Mouse (Mus musculus) layer of hippocampus, adult 9-11 months (tissue): ENCODE measurements around the gene Atp5d.

Experiments
- DNase-seq: peaks from one replicate; pipeline ENCODE4 v3.0.0; 2022

The Atp5d gene

DNA sequence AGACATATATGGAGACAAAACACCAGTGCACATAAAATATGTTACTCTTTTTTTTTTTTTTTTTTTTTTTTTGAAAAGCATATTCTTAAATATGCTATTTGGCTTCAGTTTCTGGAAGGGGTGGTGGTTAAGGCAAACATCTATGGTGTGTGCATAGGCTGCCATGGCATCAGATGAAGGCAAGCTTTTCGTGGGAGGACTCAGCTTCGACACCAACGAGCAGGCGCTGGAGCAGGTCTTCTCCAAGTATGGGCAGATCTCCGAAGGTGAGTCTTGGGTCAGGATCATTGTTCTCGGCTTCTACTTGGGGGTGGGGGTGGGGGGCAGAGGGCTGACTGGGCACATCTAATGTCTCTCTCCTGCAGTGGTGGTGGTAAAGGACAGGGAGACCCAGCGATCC, 31.2 kb downstream of the Atp5d start:
- no peak for DNase-seq

GRCm38 (mm10) chr10:80170052-80170451, 31.6 kb downstream of the Atp5d start:
- DNase-seq: peak; percentile 25

DNA sequence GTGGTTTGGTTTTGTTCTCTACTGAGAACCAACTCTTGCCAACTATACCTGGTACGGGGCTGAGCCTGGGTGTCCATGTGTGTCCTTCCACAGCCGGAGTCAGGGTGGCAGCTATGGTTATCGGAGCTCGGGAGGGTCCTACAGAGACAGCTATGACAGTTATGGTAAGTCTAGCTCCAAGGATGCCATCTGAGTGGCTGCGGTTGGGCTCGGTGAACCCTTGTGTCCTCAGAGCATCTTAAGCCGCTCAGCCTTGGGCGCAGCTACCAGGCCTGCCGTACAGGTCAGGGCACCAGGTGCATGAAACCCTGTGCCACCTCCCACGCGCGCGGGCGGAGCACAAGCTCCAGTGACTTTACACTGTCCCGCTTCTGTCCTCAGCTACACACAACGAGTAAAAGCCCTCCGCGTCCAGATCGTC, 32.2 kb downstream of the Atp5d start:
- peak; percentile 52 for DNase-seq

DNA sequence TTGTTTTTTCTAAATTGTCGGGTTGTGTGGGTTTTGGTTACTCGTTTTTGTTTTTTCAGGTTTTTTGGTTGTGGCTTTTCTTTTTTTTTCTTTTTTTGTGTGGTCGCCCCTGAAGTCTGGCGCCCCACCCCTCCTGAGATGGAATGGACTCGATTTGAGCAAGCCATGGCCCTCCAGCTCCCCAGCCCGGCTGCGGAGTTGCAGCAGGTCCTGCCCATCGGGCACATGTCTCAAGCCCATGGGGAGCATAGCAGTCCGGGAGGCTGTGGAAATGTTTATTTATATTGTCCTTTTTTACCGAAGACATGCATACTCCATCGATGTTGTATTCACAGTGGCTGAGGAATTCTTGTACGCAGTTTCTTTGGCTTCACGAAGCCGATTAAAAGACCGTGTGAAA, 32.8 kb downstream of the Atp5d start:
- DNase-seq: no peak

- peak; percentile 45 for DNase-seq
Observed at GRCm38 (mm10) chr10:80171760-80172526, 33.5 kb downstream of the Atp5d start.

DNA sequence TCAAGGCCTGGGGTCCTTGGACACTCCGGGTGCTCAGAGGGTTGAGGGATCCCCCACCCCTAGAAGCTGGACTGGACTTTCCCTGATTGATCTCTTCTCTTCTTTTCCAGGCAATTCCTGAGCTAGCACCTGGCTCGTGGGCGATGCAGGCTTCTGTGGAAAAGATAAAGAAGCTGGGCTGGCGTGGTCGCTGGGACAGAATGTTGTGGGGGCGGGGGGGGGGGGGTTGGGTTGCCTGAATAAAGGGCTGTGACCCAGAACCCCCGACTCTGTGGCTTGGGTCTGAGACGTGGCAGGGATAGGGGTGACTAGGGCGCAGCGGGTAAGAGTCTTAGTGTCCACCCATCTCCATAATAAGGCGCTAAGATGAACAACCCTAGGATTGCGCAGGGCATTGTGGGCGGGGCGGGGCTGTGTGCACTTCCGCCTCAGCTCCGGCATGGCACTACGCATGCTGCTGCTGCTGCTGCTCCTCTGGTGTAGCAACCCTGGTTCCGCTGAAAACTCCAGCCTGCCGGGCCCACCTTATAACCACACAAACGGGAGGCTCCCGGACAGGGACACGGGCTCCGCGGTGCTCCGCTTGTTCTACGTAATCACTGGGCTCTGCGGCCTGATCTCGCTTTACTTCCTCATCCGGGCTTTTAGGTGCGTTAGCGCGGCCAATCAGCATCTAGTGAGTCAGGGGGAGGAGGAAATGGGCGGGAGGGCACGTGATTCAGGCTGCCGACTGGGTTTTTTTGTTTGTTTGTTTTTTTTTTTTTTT, 34.3 kb downstream of the Atp5d start, which contains the start of gene 1600002K03Rik:
Gene 1600002K03Rik, plus strand, starts transcription at position 418 of the 766 bp plus-strand sequence.
- peak; percentile 94 for DNase-seq

- peak; percentile 31 for DNase-seq
Observed at GRCm38 (mm10) chr10:80173358-80173757, 34.9 kb downstream of the Atp5d start.

GRCm38 (mm10) chr10:80173955-80174640, 35.7 kb downstream of the Atp5d start:
- DNase-seq: no peak

- DNase-seq: peak; percentile 58
Observed at GRCm38 (mm10) chr10:80174705-80175104, 36.3 kb downstream of the Atp5d start.

DNA sequence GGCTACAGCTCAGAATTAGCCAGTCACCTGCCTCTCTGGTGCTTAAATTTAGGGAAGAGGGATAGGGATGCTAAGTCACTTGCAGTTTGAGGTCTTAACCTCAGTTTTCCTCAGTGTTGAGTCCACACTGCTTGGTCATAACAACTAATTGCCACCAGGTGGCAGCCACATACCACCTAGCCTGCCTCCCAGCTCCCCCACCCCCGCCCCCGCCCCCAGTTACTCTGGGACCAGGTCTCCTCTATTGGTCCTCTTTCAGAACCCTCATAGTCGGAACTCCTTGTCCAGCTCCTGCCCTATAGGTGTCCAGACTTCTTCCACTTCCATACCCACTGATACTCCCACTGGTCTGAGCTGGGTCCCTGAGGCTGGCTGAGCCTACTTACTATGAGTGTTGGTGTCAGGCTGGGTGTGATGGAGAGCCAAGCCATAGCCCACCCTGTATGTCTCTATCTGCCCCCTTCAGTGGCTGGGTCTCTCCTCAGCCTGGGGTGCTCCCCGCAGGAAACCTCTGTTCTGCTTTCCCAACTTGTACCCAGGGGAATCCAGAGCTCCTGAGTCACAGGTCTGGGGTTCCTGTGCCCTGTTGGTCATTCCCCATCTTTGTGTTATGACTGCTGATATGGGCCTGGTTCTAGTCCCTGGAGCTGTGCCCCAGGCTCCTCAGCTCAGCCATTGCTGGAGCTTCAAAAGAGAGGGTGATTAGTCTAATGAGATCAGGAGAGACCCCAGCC, 37.3 kb downstream of the Atp5d start:
- DNase-seq: peak; percentile 29

GRCm38 (mm10) chr10:80176270-80176834, 37.9 kb downstream of the Atp5d start:
- no peak for DNase-seq

GRCm38 (mm10) chr10:80177441-80178279, 39.2 kb downstream of the Atp5d start:
- no peak for DNase-seq

DNA sequence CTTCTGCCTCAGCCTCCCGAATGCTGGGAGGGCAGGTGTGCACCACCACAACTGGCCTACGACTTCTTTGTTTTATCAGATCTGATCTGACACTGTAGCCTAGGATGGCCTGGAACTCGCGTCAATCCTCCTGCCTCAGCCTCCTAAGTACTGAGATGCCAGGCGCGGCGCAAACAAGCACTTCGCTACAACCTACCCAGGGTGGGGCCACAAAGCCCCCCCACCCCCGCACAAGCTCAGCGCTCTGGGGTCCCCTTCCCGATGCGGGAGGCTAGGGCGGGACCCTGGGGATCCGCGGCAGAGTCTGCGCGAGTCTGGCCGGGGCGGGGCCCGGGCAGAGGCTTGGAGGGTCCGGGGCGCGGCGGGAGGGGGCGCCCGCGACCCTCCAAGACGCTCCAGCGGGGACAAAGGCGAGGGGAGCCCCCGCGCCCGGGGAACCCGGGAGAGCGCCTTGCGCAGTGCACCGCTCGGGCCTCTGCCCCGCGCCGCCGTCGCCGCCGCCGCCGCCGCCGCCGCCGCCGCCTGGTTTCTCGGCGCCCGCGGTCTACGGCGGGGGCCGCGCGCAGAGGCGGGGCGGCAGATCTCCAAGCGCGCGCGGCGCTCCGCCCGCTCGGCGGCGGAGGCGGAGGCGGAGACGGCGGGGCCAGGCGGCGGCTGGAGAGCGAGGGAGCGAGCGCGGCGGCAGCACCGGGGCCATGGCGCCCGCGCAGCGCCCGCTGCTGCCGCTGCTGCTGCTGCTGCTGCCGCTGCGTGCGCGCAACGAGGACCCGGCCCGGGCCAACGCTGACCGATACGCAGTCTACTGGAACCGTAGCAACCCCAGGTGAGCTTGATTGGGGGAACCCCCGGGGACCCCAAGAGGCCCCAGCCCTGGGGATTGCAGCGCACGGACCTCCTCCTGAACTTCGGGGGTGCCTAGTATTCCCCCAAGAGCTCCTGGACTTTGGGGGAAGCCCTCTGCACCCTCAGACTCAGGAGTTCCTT, 40.9 kb downstream of the Atp5d start, which contains the start of gene Efna2:
Gene Efna2, plus strand, starts transcription at position 415 of the 984 bp plus-strand sequence.
- DNase-seq: no peak

GRCm38 (mm10) chr10:80180288-80180687, 41.9 kb downstream of the Atp5d start:
- DNase-seq: no peak

- no peak for DNase-seq
Observed at GRCm38 (mm10) chr10:80180823-80181222, 42.4 kb downstream of the Atp5d start.

DNA sequence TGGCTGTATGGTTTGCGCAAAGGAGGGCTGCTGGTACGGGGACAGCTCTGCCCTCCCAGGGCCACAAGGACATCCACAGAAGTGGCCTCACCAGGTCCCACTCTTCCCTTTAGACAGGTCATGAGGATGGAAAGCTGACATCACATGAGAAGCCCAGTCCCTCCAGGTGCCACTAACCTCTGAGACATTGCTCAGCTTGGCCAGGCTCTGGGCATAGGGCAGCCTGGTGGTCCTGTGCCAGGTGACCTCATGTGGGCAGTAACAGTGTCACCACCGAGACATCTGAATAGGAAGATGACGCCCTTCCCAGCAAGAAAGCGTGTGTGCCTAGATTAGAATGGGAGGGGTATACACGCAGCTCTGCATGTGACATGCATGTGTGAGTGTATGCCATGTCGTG, 44.1 kb downstream of the Atp5d start:
- DNase-seq: no peak

DNA sequence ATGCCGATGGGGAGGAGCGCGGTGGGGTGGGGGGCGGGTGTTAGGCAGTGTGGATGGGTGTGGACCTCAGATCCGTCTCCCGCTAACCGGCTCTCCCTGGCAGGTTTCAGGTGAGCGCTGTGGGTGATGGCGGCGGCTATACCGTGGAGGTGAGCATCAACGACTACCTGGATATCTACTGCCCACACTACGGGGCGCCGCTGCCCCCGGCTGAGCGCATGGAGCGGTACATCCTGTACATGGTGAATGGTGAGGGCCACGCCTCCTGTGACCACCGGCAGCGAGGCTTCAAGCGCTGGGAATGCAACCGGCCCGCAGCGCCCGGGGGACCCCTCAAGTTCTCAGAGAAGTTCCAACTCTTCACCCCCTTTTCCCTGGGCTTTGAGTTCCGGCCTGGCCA, 48.2 kb downstream of the Atp5d start:
- no peak for DNase-seq

GRCm38 (mm10) chr10:80187739-80188138, 49.3 kb downstream of the Atp5d start:
- no peak for DNase-seq

- no peak for DNase-seq
Observed at GRCm38 (mm10) chr10:80188453-80189024, 50.1 kb downstream of the Atp5d start.

GRCm38 (mm10) chr10:80189999-80190398, 51.6 kb downstream of the Atp5d start:
- DNase-seq: no peak
